Mouse (Mus musculus): ENCODE data around the gene Ssxb2. TPM values are rescaled to one million over a fixed set of nuclear protein-coding genes. Genes with fewer than 3 reads are reported as not detected.
"Not testable (repeated sequence)": the region's sequence is repeated elsewhere in the genome, so short reads cannot be mapped to it uniquely, and the experiment has no call there.

Ssxb2 gene
- not detected for total RNA-seq (2021)
- long read RNA-seq, experiment 1, result 0 reads
- long read RNA-seq, experiment 2, result 0 reads

- DNase-seq; intact Hi-C loops (cut with DNase I): not testable (repeated sequence)
These were observed at the start of gene Ssxb2 for GRCm38 (mm10) chrX:8461626-8462025. Gene Ssxb2 (minus strand): TSS chrX:8461726.

- DNase-seq; intact Hi-C loops (cut with DNase I): not testable (repeated sequence)
These were observed 48.5 kb downstream of the Ssxb2 start, which contains the start of gene Ssxb1 for GRCm38 (mm10) chrX:8413005-8413404. Gene Ssxb1 (plus strand): TSS chrX:8413305.

Other genes with a start within 250 kb of the Ssxb2 start
- 10 to 100 TPM; 14.1 to 14.4 TPM for gene Ftsj1, start 209.3 kb downstream of the Ssxb2 start, total RNA-seq (2021)
- not detected for gene Slc38a5, start 190.6 kb downstream of the Ssxb2 start, total RNA-seq (2021)
- not detected for gene Ssxb10, start 134.3 kb downstream of the Ssxb2 start, total RNA-seq (2021)
- gene Ssxb9, start 94.7 kb downstream of the Ssxb2 start, total RNA-seq (2021), result not detected
- not detected for gene Ssxb1, start 48.4 kb downstream of the Ssxb2 start, total RNA-seq (2021)
- not detected for gene Gm14459, start 63.2 kb upstream of the Ssxb2 start, total RNA-seq (2021)
- not detected for gene Ssxb6, start 86.5 kb upstream of the Ssxb2 start, total RNA-seq (2021)
- not detected for gene Ssxb3, start 130.1 kb upstream of the Ssxb2 start, total RNA-seq (2021)
- not detected for gene Ssxb8, start 229.1 kb upstream of the Ssxb2 start, total RNA-seq (2021)